Mouse (Mus musculus): ENCODE measurements around the gene Castor1.

Gene Castor1

GRCm38 (mm10) chr11:4207655-4208054, 10.4 kb upstream of the Castor1 start:
- no peak for DNase-seq

- no peak for DNase-seq
These were observed 8.5 kb upstream of the Castor1 start for GRCm38 (mm10) chr11:4209556-4209955.

GRCm38 (mm10) chr11:4210786-4211185, 7.2 kb upstream of the Castor1 start:
- no peak for DNase-seq

- DNase-seq: no peak
These were observed 4.9 kb upstream of the Castor1 start for GRCm38 (mm10) chr11:4213107-4213506.

- DNase-seq: no peak
These were observed 3.5 kb upstream of the Castor1 start for GRCm38 (mm10) chr11:4214572-4214971.

- no peak for DNase-seq
These were observed 3.0 kb upstream of the Castor1 start for GRCm38 (mm10) chr11:4215061-4215460.

GRCm38 (mm10) chr11:4216248-4217000, 1.6 kb upstream of the Castor1 start:
- DNase-seq: no peak

GRCm38 (mm10) chr11:4218637-4219036, 612 bp downstream of the Castor1 start:
- DNase-seq: no peak

GRCm38 (mm10) chr11:4219317-4219751, 1.3 kb downstream of the Castor1 start:
- DNase-seq: peak; percentile 71

GRCm38 (mm10) chr11:4219908-4220307, 1.9 kb downstream of the Castor1 start:
- no peak for DNase-seq

GRCm38 (mm10) chr11:4220443-4221400, 2.7 kb downstream of the Castor1 start:
- peak; percentile 75 for DNase-seq

GRCm38 (mm10) chr11:4222046-4222950, 4.3 kb downstream of the Castor1 start:
- no peak for DNase-seq

- no peak for DNase-seq
These were observed 5.6 kb downstream of the Castor1 start for GRCm38 (mm10) chr11:4223393-4224188.

- DNase-seq: no peak
These were observed 6.2 kb downstream of the Castor1 start for GRCm38 (mm10) chr11:4224223-4224622.

- DNase-seq: no peak
These were observed 8.7 kb downstream of the Castor1 start for GRCm38 (mm10) chr11:4226569-4227325.

GRCm38 (mm10) chr11:4228463-4228862, 10.4 kb downstream of the Castor1 start:
- no peak for DNase-seq

GRCm38 (mm10) chr11:4229841-4230240, 11.8 kb downstream of the Castor1 start:
- DNase-seq: no peak

GRCm38 (mm10) chr11:4231435-4231834, 13.4 kb downstream of the Castor1 start:
- no peak for DNase-seq

GRCm38 (mm10) chr11:4232644-4233043, 14.6 kb downstream of the Castor1 start:
- DNase-seq: no peak

- no peak for DNase-seq
These were observed 17.1 kb downstream of the Castor1 start for GRCm38 (mm10) chr11:4235052-4235655.
